Mouse (Mus musculus): ENCODE results near the gene Rsrp1.
"Not testable (repeated sequence)": the region's sequence is repeated elsewhere in the genome, so short reads cannot be mapped to it uniquely, and the experiment has no call there.

- TF ChIP-seq CTCF (IDR thresholded peaks at IDR 0.05; ENCODE audit: borderline replicate concordance, extremely low read depth, insufficient read depth, insufficient read length); POLR2A (IDR thresholded peaks at IDR 0.05; ENCODE audit: borderline replicate concordance, extremely low read depth, insufficient read depth, insufficient read length, poor library complexity, severe bottlenecking): not testable (repeated sequence)
Observed at GRCm38 (mm10) chr4:134911406-134911805, 12.0 kb upstream of the Rsrp1 start.

Measured in brain, embryonic 14.5 days (tissue).